In the genomic region with DNA sequence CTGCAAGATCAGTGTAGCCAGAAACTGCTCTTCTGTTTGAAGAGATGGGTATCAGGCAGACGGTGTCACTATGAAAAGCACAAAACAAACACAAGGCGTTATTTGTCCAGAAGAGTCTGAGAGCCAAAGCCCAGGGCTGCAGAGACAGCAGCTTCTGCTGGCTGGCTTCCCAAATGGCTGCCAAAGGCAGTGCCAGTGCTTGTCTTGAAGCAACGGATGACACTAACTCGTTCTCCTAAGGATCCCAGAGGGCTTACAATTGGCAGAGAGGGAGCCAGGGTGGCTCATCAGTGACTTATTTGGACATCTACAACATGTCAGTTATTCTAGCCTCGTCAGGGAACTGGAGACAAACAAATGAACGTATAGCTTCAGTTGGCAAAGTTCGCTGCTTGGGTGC, we compare ENCODE assay signal across 8 mouse cellular contexts.
DNase-seq lines count a peak whose midpoint lies in the region; ATAC-seq lines count a peak whose summit lies in the region.

No protein-coding gene starts in this region.

- no peak overlapping the region for H3K4me2 ChIP-seq in forebrain, embryonic 11.5 days (ENCODE audit: low read depth, low read length, severe bottlenecking)

- peak overlapping the region; percentile 31; the same call in 1 of the 2 replicates for H3K27ac ChIP-seq in forebrain, embryonic 10.5 days
- H3K27ac ChIP-seq in forebrain, embryonic 11.5 days (ENCODE audit: low read depth, low read length) = no peak overlapping the region

- no peaks in the 10 kb centered on the region for H3K36me3 ChIP-seq in forebrain, embryonic 10.5 days (replicated peaks)
- no peaks in the 10 kb centered on the region for H3K36me3 ChIP-seq in forebrain, embryonic 11.5 days (ENCODE audit: control insufficient read depth, insufficient read depth, low read length)

- 75% methylated on average over 7 of the region's 7 CpGs for WGBS in forebrain, embryonic 10.5 days
- WGBS in forebrain, embryonic 11.5 days = 66% methylated on average over 7 of the region's 7 CpGs

- ATAC-seq in forebrain, embryonic 11.5 days (replicated peaks; ENCODE audit: low FRiP score) = no peak
- no peak for ATAC-seq in activated CD4-positive, CD25-positive, alpha-beta regulatory T cell, adult 4 months

- no peak overlapping the region for H3K9ac ChIP-seq in forebrain, embryonic 11.5 days (ENCODE audit: low read length)

- DNase-seq in forebrain, embryonic 10.5 days (ENCODE audit: extremely low spot score, low spot score) = no peak
- DNase-seq in forebrain, embryonic 11.5 days (ENCODE audit: low spot score) = no peak
- DNase-seq in adrenal gland, postnatal 25 days = peak; percentile 42
- peak; percentile 3 to 20 for DNase-seq in frontal cortex, adult 2 months (ENCODE audit: extremely low spot score in 1 of 2, low spot score in 1 of 2)
- peak; percentile 65 to 81 for DNase-seq in kidney, postnatal 36 days
- DNase-seq in right cerebral cortex, postnatal 4 days = peak; percentile 51
- no peak for DNase-seq in spleen, postnatal 36 days (ENCODE audit: low spot score in 2 of 2)

- H3K4me1 ChIP-seq in forebrain, embryonic 10.5 days = peaks cover 42% of the 10 kb centered on the region
- H3K4me1 ChIP-seq in forebrain, embryonic 11.5 days (replicated peaks; ENCODE audit: control insufficient read depth, insufficient read depth, low read length) = peaks cover 5% of the 10 kb centered on the region; the same call in 1 of the 2 replicates

- no peak overlapping the region for H3K4me3 ChIP-seq in forebrain, embryonic 10.5 days
- H3K4me3 ChIP-seq in forebrain, embryonic 11.5 days (ENCODE audit: low read depth, low read length) = no peak overlapping the region

- H3K9me3 ChIP-seq in forebrain, embryonic 10.5 days = no peaks in the 10 kb centered on the region
- no peaks in the 10 kb centered on the region for H3K9me3 ChIP-seq in forebrain, embryonic 11.5 days (ENCODE audit: control insufficient read depth, low read length)

- no peaks in the 10 kb centered on the region for H3K27me3 ChIP-seq in forebrain, embryonic 10.5 days (ENCODE audit: poor library complexity, severe bottlenecking)
- H3K27me3 ChIP-seq in forebrain, embryonic 11.5 days (ENCODE audit: control insufficient read depth, insufficient read depth, low read length) = no peaks in the 10 kb centered on the region

Comparison
In these comparisons a context has a peak if more than half of its experiments do, and no peak if none do; other contexts are left out.
1. DNase-seq: peak in adrenal gland, postnatal 25 days (single experiment), frontal cortex, adult 2 months (2 of 2), kidney, postnatal 36 days (2 of 2) and right cerebral cortex, postnatal 4 days (single experiment); none in forebrain, embryonic 10.5 days (single experiment), forebrain, embryonic 11.5 days (single experiment) and spleen, postnatal 36 days (0 of 2).